Mouse (Mus musculus) heart, postnatal 4 days (tissue): Measurements from ENCODE around the gene Mgat3. TPM values are rescaled to one million over a fixed set of nuclear protein-coding genes. Genes with fewer than 3 reads are reported as not detected.

Experiments used
- DNase-seq: peaks from one replicate; pipeline ENCODE4 v3.0.0; 2021
- total RNA-seq, 2 experiments: library from RNA; stranded (reverse); gene quantifications; 2 replicates each; pipeline ENCODE4 v1.2.3; 2021

The Mgat3 gene
- total RNA-seq, 2 experiments from 2014 or later = 2.5 TPM

- DNase-seq = no peak
Observed at GRCm38 (mm10) chr15:80149517-80149916, 24.0 kb upstream of the Mgat3 start.

DNA sequence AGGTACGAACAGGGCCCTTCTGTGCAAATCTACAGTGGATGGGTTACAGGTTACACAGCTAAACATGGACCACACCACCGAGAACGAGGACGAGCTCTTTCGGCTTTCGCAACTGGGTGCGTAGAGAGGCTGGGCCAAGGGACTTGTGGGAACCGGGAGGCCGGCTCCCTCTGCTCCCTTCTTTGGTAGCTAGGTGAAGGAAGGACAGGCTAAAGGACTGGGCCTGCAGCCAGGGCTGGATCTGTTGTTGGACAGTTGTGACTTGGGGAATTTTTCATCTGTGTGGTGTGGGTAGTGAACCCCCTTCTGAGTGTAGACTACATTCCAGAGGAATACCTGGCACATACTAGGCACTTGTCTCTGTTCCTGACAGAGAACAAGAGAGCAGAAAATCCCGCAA lies 20.9 kb upstream of the Mgat3 start:
- DNase-seq = peak; percentile 79

GRCm38 (mm10) chr15:80153757-80154156 lies 19.8 kb upstream of the Mgat3 start:
- DNase-seq = no peak

DNA sequence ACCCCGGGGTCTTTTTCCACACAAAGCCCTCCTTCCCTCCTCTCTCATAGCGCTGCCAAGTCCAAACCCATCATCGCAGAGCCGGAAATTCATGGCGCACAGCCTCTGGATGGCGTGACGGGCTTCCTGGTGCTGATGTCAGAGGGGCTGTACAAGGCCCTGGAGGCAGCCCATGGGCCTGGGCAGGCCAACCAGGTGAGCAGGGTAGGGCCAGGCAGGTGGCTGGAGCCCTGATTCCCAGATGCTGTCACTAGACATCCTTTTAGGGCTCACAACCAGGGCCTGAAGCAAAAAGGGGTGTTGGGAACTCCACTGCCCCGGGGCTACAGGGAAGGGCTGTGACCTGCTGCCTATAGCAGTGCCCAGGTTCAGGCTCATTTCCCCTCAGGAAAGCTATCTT lies 17.8 kb upstream of the Mgat3 start:
- DNase-seq = no peak

DNA sequence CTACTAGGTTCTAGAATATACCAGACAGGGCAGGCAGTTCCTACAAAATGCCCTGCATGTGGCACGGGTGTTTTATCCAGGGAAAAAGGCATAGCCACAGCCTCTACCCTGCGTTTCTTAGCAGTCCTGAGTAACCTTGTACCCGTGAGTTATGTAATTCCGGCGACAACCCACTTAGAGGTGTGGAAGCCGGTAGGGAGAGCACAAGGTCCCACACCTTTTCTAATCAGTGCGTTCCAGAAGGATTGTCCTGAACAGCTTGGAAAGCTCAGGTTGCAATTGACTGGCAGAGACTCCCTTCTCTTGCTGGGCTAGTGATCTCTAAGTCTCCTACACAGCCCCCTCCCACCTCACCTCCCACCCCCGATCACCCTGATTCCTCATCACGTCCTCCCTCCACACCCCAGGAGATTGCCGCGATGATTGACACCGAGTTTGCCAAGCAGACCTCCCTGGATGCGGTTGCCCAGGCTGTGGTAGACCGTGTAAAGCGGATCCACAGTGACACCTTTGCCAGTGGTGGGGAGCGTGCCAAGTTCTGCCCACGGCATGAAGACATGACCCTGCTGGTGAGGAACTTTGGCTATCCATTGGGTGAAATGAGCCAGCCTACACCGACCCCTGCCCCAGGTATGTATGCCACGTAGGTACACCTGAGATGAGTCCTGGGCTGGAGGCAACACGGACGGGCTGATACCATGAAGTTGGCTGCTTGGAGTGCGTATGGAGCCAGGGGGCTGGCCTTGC lies 16.2 kb upstream of the Mgat3 start:
- DNase-seq = no peak

- DNase-seq = no peak
Observed at GRCm38 (mm10) chr15:80158001-80158706, 15.4 kb upstream of the Mgat3 start.

DNA sequence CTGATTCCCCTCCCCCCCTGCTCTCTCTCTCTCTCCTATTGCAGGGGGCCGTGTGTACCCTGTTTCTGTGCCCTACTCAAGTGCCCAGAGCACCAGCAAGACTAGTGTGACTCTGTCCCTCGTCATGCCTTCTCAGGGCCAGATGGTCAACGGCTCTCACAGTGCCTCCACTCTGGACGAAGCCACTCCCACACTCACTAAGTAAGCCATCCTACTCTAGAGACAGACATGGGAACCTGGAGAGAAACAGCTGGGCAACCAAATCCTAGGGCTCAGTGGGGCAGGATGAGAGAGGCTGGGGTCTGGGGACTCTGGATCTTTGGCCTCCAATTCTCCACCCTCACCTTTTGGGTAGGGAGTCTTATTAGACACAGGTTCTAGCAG lies 14.8 kb upstream of the Mgat3 start:
- DNase-seq = no peak

DNA sequence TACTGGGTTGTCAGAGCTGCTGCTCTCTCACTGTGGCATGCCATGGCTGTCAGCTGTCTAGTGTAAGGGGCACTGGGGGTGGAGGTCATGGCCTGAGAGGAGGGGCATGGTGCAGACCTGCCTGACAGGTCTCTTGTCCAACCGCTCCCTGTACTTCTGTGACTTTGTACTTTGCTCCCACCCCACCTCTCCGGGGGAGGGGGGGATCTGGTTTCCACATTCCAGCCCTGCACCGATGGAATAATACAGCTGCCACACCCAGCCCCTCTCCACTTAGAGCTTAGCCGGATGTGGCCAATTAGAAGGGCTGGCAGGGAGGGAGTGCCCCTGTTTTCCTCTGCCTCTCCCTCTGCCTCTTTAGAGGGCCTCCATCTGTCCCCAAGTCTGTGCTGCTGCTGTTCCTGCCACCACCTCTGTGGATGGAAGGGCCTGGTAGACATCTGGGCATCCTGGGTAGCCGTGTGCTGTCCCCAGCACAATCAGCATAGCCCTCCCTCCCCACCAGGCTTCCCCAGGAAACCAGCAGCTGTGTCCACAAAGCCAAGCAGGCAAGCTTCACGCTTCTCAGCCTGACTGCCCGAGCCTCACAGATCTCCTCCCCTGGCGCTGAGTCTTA lies 14.1 kb upstream of the Mgat3 start:
- DNase-seq = no peak

DNA sequence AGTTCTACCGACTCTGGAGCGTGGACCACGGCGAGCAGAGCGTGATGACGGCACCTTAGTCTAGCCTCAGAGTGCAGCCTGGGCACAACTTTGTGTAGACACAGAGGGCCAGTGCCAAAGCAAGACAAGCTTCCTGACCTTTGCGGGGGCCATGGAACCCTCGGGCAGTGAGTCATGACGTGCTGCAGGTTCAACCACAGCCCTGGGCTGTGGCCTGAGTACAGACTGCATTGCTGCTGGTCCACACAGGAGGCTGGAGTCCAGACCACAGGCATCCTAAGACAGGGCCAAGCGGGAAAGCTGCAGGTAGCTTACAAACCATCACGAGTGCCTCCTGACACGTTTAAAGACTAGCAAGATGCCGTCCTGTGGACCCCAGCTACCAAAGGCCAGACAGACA lies 13.3 kb upstream of the Mgat3 start:
- DNase-seq = no peak

GRCm38 (mm10) chr15:80160726-80161125 lies 12.8 kb upstream of the Mgat3 start:
- no peak for DNase-seq

DNA sequence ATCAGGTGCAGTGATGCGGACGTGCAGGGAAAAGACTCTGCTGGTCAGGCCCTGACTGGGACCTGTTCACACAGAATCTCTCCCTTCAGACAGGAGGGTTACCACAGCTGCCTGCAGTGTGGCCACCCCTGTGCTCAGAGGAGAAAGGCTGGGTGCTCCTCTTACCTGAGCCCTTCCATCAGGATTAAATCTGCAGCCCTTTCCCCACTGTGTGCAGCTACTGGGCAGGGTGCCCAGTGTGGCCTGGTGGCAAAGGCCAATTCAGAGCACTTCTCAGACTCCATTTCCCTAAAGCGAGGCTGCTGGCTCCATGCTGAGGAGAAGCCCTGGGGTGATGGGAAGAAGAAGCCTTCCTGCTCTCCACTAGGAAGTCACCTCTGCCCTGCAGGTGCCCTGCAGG lies 12.3 kb upstream of the Mgat3 start:
- DNase-seq = no peak

GRCm38 (mm10) chr15:80162401-80162964 lies 11.0 kb upstream of the Mgat3 start:
- DNase-seq = no peak

DNA sequence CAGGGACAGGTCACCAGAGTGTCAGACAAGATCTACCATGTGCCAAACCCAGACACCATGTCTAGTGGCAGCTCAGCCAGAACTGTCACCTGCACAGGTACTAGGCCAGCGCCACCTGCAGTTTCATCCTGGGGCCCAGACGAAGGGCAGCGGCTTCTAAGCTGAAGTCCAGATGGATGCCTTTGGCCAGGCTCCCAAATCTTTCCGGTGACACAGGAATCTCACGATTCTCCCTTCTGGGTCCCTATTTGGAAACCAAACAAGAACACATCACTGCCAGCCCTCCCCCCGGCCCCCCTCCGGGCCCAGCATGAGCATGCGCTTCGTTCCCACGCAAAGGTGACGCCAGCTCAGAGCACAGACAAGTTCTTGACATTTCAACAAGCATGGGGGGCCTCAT lies 10.2 kb upstream of the Mgat3 start:
- peak; percentile 38 for DNase-seq

DNA sequence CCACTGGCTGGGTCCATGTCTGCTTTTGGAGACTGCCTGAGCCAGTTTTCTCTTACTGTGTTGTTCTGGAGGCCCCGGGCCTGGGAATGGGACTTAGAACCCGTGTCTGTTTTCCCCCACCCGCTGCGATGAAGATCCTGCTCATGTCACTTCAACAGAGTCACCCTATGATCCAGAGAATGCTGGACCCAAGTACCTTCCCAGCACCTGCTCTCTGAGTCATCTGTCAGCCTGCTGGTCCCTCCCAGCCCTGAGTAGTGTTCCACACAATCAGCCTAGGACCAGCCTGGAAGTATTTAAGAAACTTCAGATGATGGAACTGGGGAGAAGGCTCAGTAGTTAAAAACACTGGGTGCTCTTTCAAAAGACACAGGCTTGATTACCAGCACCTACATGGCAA lies 9.8 kb upstream of the Mgat3 start:
- no peak for DNase-seq

GRCm38 (mm10) chr15:80165396-80165795 lies 8.1 kb upstream of the Mgat3 start:
- DNase-seq = no peak

- no peak for DNase-seq
Observed at GRCm38 (mm10) chr15:80169484-80169883, 4.0 kb upstream of the Mgat3 start.

DNA sequence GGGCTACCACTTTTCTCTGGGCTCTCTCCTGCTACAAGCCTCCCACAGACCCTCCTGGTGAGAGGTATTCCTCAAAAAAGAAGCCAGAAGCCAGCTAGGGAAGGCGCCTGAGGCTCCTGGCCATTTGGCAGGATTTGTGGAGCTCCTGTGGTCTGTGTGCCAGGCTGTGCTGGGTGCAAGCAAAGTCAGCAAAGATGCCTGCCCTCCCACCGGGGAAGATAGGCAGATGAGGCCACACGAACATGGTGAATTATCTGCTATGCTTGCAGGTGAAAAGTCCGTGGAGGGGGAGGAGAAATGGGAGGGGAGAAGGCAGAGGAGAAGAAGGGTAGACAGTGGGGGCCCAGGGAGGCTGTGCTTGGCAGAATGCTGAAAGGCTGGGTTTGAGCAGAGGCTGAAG lies 3.2 kb upstream of the Mgat3 start:
- no peak for DNase-seq

- DNase-seq = no peak
Observed at GRCm38 (mm10) chr15:80171286-80171685, 2.2 kb upstream of the Mgat3 start.

- DNase-seq = no peak
Observed at GRCm38 (mm10) chr15:80171791-80172190, 1.7 kb upstream of the Mgat3 start.

GRCm38 (mm10) chr15:80173781-80174597 lies 468 bp downstream of the Mgat3 start:
- DNase-seq = no peak

- DNase-seq = no peak
Observed at GRCm38 (mm10) chr15:80174598-80174875, 1.0 kb downstream of the Mgat3 start.

GRCm38 (mm10) chr15:80175316-80175715 lies 1.8 kb downstream of the Mgat3 start:
- no peak for DNase-seq

GRCm38 (mm10) chr15:80175756-80176155 lies 2.2 kb downstream of the Mgat3 start:
- no peak for DNase-seq
